Mouse (Mus musculus) MEL (cell line): Measurements from ENCODE around the gene Casc3.

Experiments
- CTCF ChIP-seq, 3 experiments: IDR thresholded peaks in 2 of 3; conservative IDR thresholded peaks in 1 of 3; 2 replicates each; pipeline ENCODE4 v1.5.1; 2011 to 2012; ENCODE audit warnings: low read length in 3 of 3, low read depth in 2 of 3, mild to moderate bottlenecking in 2 of 3, improper control_type of control experiment in 1 of 3, inconsistent platforms in 1 of 3, mixed read lengths in 1 of 3, moderate library complexity in 1 of 3; ENCODE audit not compliant: control insufficient read depth in 1 of 3, insufficient read depth in 1 of 3, poor library complexity in 1 of 3, severe bottlenecking in 1 of 3
- EP300 ChIP-seq, 2 experiments: IDR thresholded peaks; 2 replicates each; pipeline ENCODE4 v1.6.1; 2011; ENCODE audit warnings: improper control_type of control experiment in 2 of 2, low read length in 2 of 2, low read depth in 1 of 2, mild to moderate bottlenecking in 1 of 2
- GATA1 ChIP-seq: IDR thresholded peaks from 2 replicates; pipeline ENCODE4 v1.6.1; 2011; ENCODE audit warnings: low read depth, low read length, improper control_type of control experiment
- MAFK ChIP-seq: IDR thresholded peaks from 2 replicates; pipeline ENCODE4 v1.6.1; 2011; ENCODE audit warnings: low read depth, mild to moderate bottlenecking, low read length, improper control_type of control experiment, borderline replicate concordance

GRCm38 (mm10) chr11:98767276-98767675, 37.4 kb upstream of the Casc3 start:
- TF ChIP-seq GATA1, result no peak
- no peak for TF ChIP-seq MAFK
- TF ChIP-seq CTCF (IDR thresholded peaks at IDR 0.05 in 2 of 3, conservative IDR thresholded peaks at IDR 0.05 in 1 of 3; ENCODE audit: control insufficient read depth in 1 of 3, insufficient read depth in 1 of 3, low read depth in 2 of 3, low read length in 3 of 3, poor library complexity in 1 of 3, severe bottlenecking in 1 of 3), result no peak
- TF ChIP-seq EP300 (IDR thresholded peaks at IDR 0.05; ENCODE audit: low read depth in 1 of 2, low read length in 2 of 2), result no peak
